Mouse (Mus musculus) cortical plate, adult 2 months (tissue): ENCODE results near the gene Adamts16.

Experiments used
- CTCF ChIP-seq: fragments of 200-500 bp; IDR thresholded peaks from 2 replicates; pipeline ENCODE4 v1.5.1; 2011; ENCODE audit warnings: mild to moderate bottlenecking, control low read depth, low read length; ENCODE audit not compliant: insufficient read depth; ENCODE audit errors: extremely low read depth
- POLR2A ChIP-seq: fragments of 200-500 bp; IDR thresholded peaks from 2 replicates; pipeline ENCODE4 v1.6.1; 2011; ENCODE audit warnings: mild to moderate bottlenecking, low read length, control low read depth; ENCODE audit not compliant: insufficient read depth; ENCODE audit errors: extremely low read depth

- no peak for TF ChIP-seq CTCF
- no peak for TF ChIP-seq POLR2A
These were observed 108.4 kb downstream of the Adamts16 start for GRCm38 (mm10) chr13:70733206-70733605.
